Mouse (Mus musculus) CD8-positive naive resting alpha-beta T cell, adult 57 days (primary cell): ENCODE results near the gene Dcun1d3. TPM values are rescaled to one million over a fixed set of nuclear protein-coding genes. Genes with fewer than 3 reads are reported as not detected.

Source experiments
- total RNA-seq: library from RNA; stranded (reverse); gene quantifications from one replicate; pipeline ENCODE4 v1.2.4, GENCODE M21; 2023

The Dcun1d3 gene
- total RNA-seq: 22.2 TPM

GRCm38 (mm10) chr7:119895639-119896512 lies at the start of gene Dcun1d3, which contains the start of gene Lyrm1:
Dcun1d3 (minus strand) TSS chr7:119896298.
Lyrm1 (plus strand) TSS chr7:119895861.

Other genes with a start within 250 kb of the Dcun1d3 start
- not detected for gene Acsm4, start 206.3 kb downstream of the Dcun1d3 start, total RNA-seq
- gene Thumpd1, start 175.5 kb downstream of the Dcun1d3 start, total RNA-seq: 84.7 TPM
- gene Acsm3, start 135.4 kb downstream of the Dcun1d3 start, total RNA-seq: not detected
- 54.3 TPM for gene Rexo5, start 102.3 kb downstream of the Dcun1d3 start, total RNA-seq
- 8.1 TPM for gene Eri2, start 102.2 kb downstream of the Dcun1d3 start, total RNA-seq
- gene Lyrm1, start 437 bp downstream of the Dcun1d3 start, total RNA-seq: 7.2 TPM
- not detected for gene Dnah3, start 199.0 kb upstream of the Dcun1d3 start, total RNA-seq
- gene Tmem159, start 206.1 kb upstream of the Dcun1d3 start, total RNA-seq: not detected
- gene Zp2, start 249.0 kb upstream of the Dcun1d3 start, total RNA-seq: not detected